Mouse (Mus musculus): ENCODE measurements around the gene Pde6b. TPM values are rescaled to one million over a fixed set of nuclear protein-coding genes. Genes with fewer than 3 reads are reported as not detected.

Gene Pde6b
- total RNA-seq, 2 experiments from 2014 or later, result 0.12 to 0.28 TPM

- TF ChIP-seq CTCF (conservative IDR thresholded peaks at IDR 0.05), result no peak
- DNase-seq (ENCODE audit: low spot score in 2 of 2), result no peak
- no peak overlapping the region for H3K27ac ChIP-seq
- H3K4me3 ChIP-seq, result no peak overlapping the region
These were observed 70.5 kb downstream of the Pde6b start for GRCm38 (mm10) chr5:108458706-108459105.

DNA sequence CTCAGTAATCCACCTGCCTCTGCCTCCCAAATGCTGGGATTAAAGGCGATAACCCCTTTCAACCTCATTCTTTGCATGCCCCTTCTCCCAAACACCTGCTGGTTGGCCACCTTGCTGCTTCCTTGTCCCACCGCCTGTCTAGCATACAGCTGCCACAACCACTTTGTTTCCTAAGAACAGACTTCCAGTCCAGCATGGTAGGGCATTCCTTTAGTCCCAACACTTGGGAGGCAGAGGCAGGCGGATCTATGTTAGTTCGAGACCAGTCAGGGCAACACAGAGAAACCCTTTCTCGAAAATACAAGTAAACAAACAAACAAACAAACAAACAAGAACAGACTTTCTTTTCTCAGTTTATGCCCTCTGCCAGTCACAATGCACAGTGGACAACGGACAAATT, 72.3 kb downstream of the Pde6b start:
- no peak for TF ChIP-seq CTCF (conservative IDR thresholded peaks at IDR 0.05)
- peak overlapping the region; percentile 97 for H3K4me3 ChIP-seq
- DNase-seq (ENCODE audit: low spot score in 2 of 2), result no peak
- H3K27ac ChIP-seq, result peak overlapping the region; percentile 95; the same call in 1 of the 2 replicates

DNA sequence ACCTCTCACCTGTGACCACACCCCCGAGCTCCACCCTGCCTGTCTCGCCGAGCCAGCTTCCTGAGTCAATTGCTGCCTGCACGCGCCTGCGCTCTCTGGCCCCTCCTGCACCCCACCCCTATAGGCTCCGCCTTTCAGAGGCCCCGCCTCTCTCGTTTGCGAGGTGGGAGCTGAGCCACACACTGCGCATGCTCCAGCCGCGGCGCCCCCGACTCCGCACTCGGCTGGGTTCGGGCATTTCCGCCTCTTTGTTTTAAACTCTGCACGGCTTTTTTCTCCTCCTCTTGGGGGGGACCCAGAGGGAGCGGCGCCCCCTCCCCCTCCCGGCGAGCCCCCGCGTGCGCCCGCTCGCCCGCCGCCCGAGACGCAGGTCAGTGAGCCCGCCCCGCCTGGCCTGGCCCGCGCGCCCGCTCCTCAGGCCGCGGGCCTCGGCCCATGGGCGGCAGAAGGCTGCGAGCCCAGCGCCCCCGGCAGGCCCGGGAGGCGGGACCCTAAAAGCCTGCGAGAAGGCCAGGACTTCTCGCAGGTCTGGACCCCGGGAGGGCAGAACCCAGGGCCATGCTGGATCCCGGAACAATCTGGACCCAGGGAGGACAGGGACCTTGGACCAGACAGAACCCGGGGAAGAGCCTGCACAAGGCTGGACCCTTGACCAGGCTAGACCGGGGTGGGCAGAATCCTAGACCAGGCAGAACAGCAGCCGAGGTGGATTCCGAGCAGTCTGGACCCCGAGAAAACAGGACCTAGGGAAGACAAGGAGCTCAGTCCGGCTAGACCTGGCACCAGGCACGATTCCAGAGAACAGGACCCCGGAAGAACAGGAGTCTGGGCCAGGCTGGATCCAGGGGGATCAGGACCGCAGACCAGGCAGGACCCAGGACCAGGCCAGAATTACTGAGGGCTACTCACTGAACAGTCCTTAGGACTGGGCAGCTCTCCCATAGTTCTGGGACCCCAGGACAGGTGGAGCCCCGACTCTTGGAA, 73.2 kb downstream of the Pde6b start, which contains the start of gene Pcgf3:
TSS of gene Pcgf3 (plus strand) at position 151 of the 984 bp plus-strand sequence.
- H3K27ac ChIP-seq, result peak within 1 kb of the TSS; percentile 95
- no peak for TF ChIP-seq CTCF (conservative IDR thresholded peaks at IDR 0.05)
- peak within 1 kb of the TSS; percentile 97 for H3K4me3 ChIP-seq
- DNase-seq (ENCODE audit: low spot score in 2 of 2), result peak; percentile 97

GRCm38 (mm10) chr5:108462446-108462845, 74.3 kb downstream of the Pde6b start:
- peak overlapping the region; percentile 97 for H3K4me3 ChIP-seq
- DNase-seq (ENCODE audit: low spot score in 2 of 2), result no peak
- peak overlapping the region; percentile 95 for H3K27ac ChIP-seq
- no peak for TF ChIP-seq CTCF (conservative IDR thresholded peaks at IDR 0.05)

- Histone ChIP-seq H3K4me3 (no peak overlapping the region), H3K27ac (no peak overlapping the region)
- DNase-seq (ENCODE audit: low spot score in 2 of 2), result no peak
- TF ChIP-seq CTCF (conservative IDR thresholded peaks at IDR 0.05), result no peak
These were observed 77.1 kb downstream of the Pde6b start for GRCm38 (mm10) chr5:108465131-108465891.

- no peak overlapping the region for H3K4me3 ChIP-seq
- DNase-seq (ENCODE audit: low spot score in 2 of 2), result no peak
- no peak overlapping the region for H3K27ac ChIP-seq
- TF ChIP-seq CTCF (conservative IDR thresholded peaks at IDR 0.05), result no peak
These were observed 78.5 kb downstream of the Pde6b start for GRCm38 (mm10) chr5:108466647-108467046.

DNA sequence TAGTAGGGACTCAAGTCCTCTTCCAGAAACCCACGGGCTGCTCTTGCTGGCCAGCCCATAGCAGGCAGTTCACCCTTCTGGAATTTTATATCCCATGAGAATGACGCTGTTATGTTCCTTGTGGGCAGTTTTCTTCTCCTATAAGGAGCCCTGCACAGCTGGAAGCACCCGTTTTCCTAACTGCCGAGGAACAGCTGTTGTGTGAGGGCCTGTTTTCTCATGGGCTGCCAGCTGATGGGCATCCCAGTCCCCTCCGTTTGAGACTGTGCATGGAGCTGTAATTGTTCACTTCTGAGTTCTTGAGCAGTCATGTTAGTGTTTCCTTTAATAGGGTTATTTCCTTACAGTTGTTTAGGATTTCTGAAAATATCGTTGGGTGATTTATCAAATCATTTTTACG, 81.4 kb downstream of the Pde6b start:
- Histone ChIP-seq H3K4me3 (no peak overlapping the region), H3K27ac (no peak overlapping the region)
- no peak for DNase-seq (ENCODE audit: low spot score in 2 of 2)
- TF ChIP-seq CTCF (conservative IDR thresholded peaks at IDR 0.05), result no peak

- no peak for DNase-seq (ENCODE audit: low spot score in 2 of 2)
- no peak for TF ChIP-seq CTCF (conservative IDR thresholded peaks at IDR 0.05)
- H3K27ac ChIP-seq, result no peak overlapping the region
- no peak overlapping the region for H3K4me3 ChIP-seq
These were observed 85.5 kb downstream of the Pde6b start for GRCm38 (mm10) chr5:108473737-108474136.

DNA sequence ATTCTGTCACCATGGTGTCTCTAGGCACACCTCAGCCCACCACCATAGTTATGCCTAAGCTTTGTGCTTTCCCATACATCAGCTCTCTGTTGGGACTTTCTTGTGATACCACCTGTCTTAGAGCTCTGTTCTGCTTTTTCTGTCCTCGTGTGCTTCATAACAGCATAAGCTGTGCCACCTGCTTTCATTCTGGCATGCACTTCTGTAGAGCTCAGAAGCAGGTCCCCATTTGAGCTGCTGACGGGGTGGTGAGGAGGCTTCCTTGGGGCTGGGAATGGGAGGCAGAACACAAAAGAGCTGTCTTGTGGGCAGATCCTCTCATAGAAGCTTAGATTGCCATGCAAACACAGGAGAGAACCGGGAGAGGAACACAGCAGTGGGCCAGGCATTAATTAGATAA, 87.8 kb downstream of the Pde6b start:
- H3K4me3 ChIP-seq, result no peak overlapping the region
- no peak for TF ChIP-seq CTCF (conservative IDR thresholded peaks at IDR 0.05)
- no peak overlapping the region for H3K27ac ChIP-seq
- peak; percentile 28 to 34 for DNase-seq (ENCODE audit: low spot score in 2 of 2)

Other genes starting within 250 kb of the Pde6b start
- gene Dr1, start 119.5 kb upstream of the Pde6b start, total RNA-seq (2021), result 10 to 100 TPM; 40.2 to 42.8 TPM
- 10 to 100 TPM; 10.1 to 11.5 TPM for gene Pigg, start 75.8 kb upstream of the Pde6b start, total RNA-seq (2021)
- gene Gm42517, start 20.5 kb upstream of the Pde6b start, total RNA-seq (2021), result 10 to 100 TPM; 55.6 to 57.4 TPM
- 100 to 1,000 TPM; 256 to 259 TPM for gene Atp5k, start 46.1 kb downstream of the Pde6b start, total RNA-seq (2021)
- under 1 TPM; 0.69 to 0.90 TPM for gene Mfsd7a, start 60.5 kb downstream of the Pde6b start, total RNA-seq (2021)
- gene Pcgf3, start 72.8 kb downstream of the Pde6b start, total RNA-seq (2021), result 10 to 100 TPM; 43.5 to 47.1 TPM
- 100 to 1,000 TPM; 507 to 549 TPM for gene Cplx1, start 161.6 kb downstream of the Pde6b start, total RNA-seq (2021)
- gene Gak, start 241.4 kb downstream of the Pde6b start, total RNA-seq (2021), result 10 to 100 TPM; 96.2 to 97.3 TPM
- gene Tmem175, start 241.4 kb downstream of the Pde6b start, total RNA-seq (2021), result 10 to 100 TPM; 40.7 to 43.5 TPM

Data from layer of hippocampus, adult 2 months (tissue).